Mouse (Mus musculus): ENCODE data around the gene Izumo2. TPM values are rescaled to one million over a fixed set of nuclear protein-coding genes. Genes with fewer than 3 reads are reported as not detected.

The Izumo2 gene
- total and polyA plus RNA-seq, 2 experiments from 2014 or later, result not detected

DNA sequence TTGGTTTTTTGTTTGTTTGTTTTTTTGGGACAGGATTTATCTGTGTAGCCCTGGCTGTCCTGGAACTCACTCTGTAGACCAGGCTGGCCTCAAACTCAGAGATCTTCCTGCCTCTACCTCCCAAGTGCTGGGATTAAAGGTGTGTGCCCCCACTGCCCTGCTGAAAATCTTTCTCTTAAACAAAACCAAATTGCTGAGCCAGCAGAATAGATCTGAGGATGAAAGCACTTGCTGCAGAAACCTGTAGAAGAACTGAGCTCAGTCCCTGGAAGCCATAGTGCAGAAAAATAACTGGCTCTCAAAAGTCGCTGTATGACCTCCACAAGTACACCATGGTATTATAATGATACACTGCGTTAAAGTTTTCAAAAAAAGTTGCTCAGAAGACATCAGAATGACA lies 48.6 kb downstream of the Izumo2 start:
- DNase-seq (ENCODE audit: low spot score) (no peak), ATAC-seq (ENCODE audit: low FRiP score) (no peak)
- 90% methylated on average over 2 of the region's 2 CpGs for WGBS
- H3K4me3 ChIP-seq (ENCODE audit: low read depth, low read length), result no peak overlapping the region
- H3K4me1 ChIP-seq (ENCODE audit: insufficient read depth, low read length), result no peaks in the 10 kb centered on the region
- no peak for TF ChIP-seq CTCF (IDR thresholded peaks at IDR 0.05)
- H3K9me3 ChIP-seq (ENCODE audit: low read length), result no peaks in the 10 kb centered on the region
- peaks cover 46% of the 10 kb centered on the region for H3K36me3 ChIP-seq (ENCODE audit: insufficient read depth, low read length)
- no peak overlapping the region for H3K27ac ChIP-seq (ENCODE audit: low read depth, low read length)
- no peak overlapping the region for H3K4me2 ChIP-seq (ENCODE audit: low read depth, low read length, poor library complexity, severe bottlenecking)
- no peak overlapping the region for H3K9ac ChIP-seq (replicated peaks; ENCODE audit: low read length, poor library complexity, severe bottlenecking)
- no peaks in the 10 kb centered on the region for H3K27me3 ChIP-seq (ENCODE audit: insufficient read depth, low read length)

GRCm38 (mm10) chr7:44760366-44760765 lies 51.8 kb downstream of the Izumo2 start:
- no peak for ATAC-seq (ENCODE audit: low FRiP score)
- H3K9ac ChIP-seq (replicated peaks; ENCODE audit: low read length, poor library complexity, severe bottlenecking), result no peak overlapping the region
- TF ChIP-seq CTCF (IDR thresholded peaks at IDR 0.05), result no peak
- no peak overlapping the region for H3K27ac ChIP-seq (ENCODE audit: low read depth, low read length)
- no peak overlapping the region for H3K4me3 ChIP-seq (ENCODE audit: low read depth, low read length)
- no peak for DNase-seq (ENCODE audit: low spot score)
- no peaks in the 10 kb centered on the region for H3K27me3 ChIP-seq (ENCODE audit: insufficient read depth, low read length)
- no peak overlapping the region for H3K4me2 ChIP-seq (ENCODE audit: low read depth, low read length, poor library complexity, severe bottlenecking)
- no peaks in the 10 kb centered on the region for H3K9me3 ChIP-seq (ENCODE audit: low read length)
- no peaks in the 10 kb centered on the region for H3K4me1 ChIP-seq (ENCODE audit: insufficient read depth, low read length)
- peaks cover 49% of the 10 kb centered on the region for H3K36me3 ChIP-seq (ENCODE audit: insufficient read depth, low read length)

DNA sequence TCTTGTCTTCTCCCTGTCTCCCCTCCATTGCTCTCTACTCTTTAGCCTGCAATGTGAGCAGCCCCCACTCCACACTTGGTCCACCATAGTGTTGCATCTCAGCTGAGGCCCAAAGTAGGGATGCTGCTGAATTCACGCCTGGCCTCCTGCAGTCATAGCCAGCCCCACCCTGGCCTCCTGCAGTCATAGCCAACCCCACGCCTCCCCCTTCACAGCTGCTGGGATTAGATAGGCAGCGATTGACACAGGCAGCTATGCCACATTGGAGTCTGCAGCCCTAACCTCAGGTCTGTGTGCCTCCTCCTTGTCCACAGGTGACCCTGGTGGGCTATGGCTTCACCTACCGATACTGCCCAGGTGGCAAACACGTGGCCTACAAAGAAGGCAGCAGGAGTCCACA lies 59.6 kb downstream of the Izumo2 start:
- Histone ChIP-seq H3K36me3 (ENCODE audit: insufficient read depth, low read length) (peaks cover 49% of the 10 kb centered on the region), H3K9me3 (ENCODE audit: low read length) (no peaks in the 10 kb centered on the region), H3K9ac (replicated peaks; ENCODE audit: low read length, poor library complexity, severe bottlenecking) (no peak overlapping the region), H3K27me3 (ENCODE audit: insufficient read depth, low read length) (no peaks in the 10 kb centered on the region), H3K4me3 (ENCODE audit: low read depth, low read length) (no peak overlapping the region), H3K4me2 (ENCODE audit: low read depth, low read length, poor library complexity, severe bottlenecking) (no peak overlapping the region), H3K4me1 (ENCODE audit: insufficient read depth, low read length) (no peaks in the 10 kb centered on the region), H3K27ac (ENCODE audit: low read depth, low read length) (no peak overlapping the region)
- DNase-seq (ENCODE audit: low spot score), result no peak
- no peak for ATAC-seq (ENCODE audit: low FRiP score)
- TF ChIP-seq CTCF (IDR thresholded peaks at IDR 0.05), result no peak
- 91% methylated on average over 5 of the region's 5 CpGs for WGBS

Other genes with a start within 250 kb of the Izumo2 start
- 7.1 and 11.8 TPM in 2 replicates for gene Aspdh, start 243.4 kb upstream of the Izumo2 start, total RNA-seq (2014; rRNA removed)
- gene Aspdh, start 243.4 kb upstream of the Izumo2 start, polyA plus RNA-seq (2015; fragmentation: Nextera tagmentation; extraction: Ambion mirVana), result 2.1 and 3.7 TPM in 2 replicates
- 25.5 and 38.5 TPM in 2 replicates for gene Josd2, start 240.8 kb upstream of the Izumo2 start, total RNA-seq (2014; rRNA removed)
- gene Josd2, start 240.8 kb upstream of the Izumo2 start, polyA plus RNA-seq (2015; fragmentation: Nextera tagmentation; extraction: Ambion mirVana), result 22.7 and 25.4 TPM in 2 replicates
- 247 and 273 TPM in 2 replicates for gene Emc10, start 212.2 kb upstream of the Izumo2 start, total RNA-seq (2014; rRNA removed)
- gene Emc10, start 212.2 kb upstream of the Izumo2 start, polyA plus RNA-seq (2015; fragmentation: Nextera tagmentation; extraction: Ambion mirVana), result 150 and 154 TPM in 2 replicates
- gene Fam71e1, start 212.2 kb upstream of the Izumo2 start, total RNA-seq (2014; rRNA removed), result 18.5 and 19.3 TPM in 2 replicates
- 23.8 and 27.7 TPM in 2 replicates for gene Fam71e1, start 212.2 kb upstream of the Izumo2 start, polyA plus RNA-seq (2015; fragmentation: Nextera tagmentation; extraction: Ambion mirVana)
- gene Mybpc2, start 184.1 kb upstream of the Izumo2 start, total RNA-seq (2014; rRNA removed), result 0.27 and 0.38 TPM in 2 replicates
- gene Mybpc2, start 184.1 kb upstream of the Izumo2 start, polyA plus RNA-seq (2015; fragmentation: Nextera tagmentation; extraction: Ambion mirVana), result 0.28 and 0.34 TPM in 2 replicates
- 0.19 TPM in 1 of 2 replicates, not detected in the other for gene Spib, start 176.7 kb upstream of the Izumo2 start, total RNA-seq (2014; rRNA removed)
- 0.14 TPM in 1 of 2 replicates, not detected in the other for gene Spib, start 176.7 kb upstream of the Izumo2 start, polyA plus RNA-seq (2015; fragmentation: Nextera tagmentation; extraction: Ambion mirVana)
- 12.9 and 17.5 TPM in 2 replicates for gene Pold1, start 159.9 kb upstream of the Izumo2 start, total RNA-seq (2014; rRNA removed)
- 8.8 and 9.6 TPM in 2 replicates for gene Pold1, start 159.9 kb upstream of the Izumo2 start, polyA plus RNA-seq (2015; fragmentation: Nextera tagmentation; extraction: Ambion mirVana)
- gene Nr1h2, start 154.8 kb upstream of the Izumo2 start, total RNA-seq (2014; rRNA removed), result 46.8 and 47.7 TPM in 2 replicates
- 41.2 and 48.0 TPM in 2 replicates for gene Nr1h2, start 154.8 kb upstream of the Izumo2 start, polyA plus RNA-seq (2015; fragmentation: Nextera tagmentation; extraction: Ambion mirVana)
- not detected in 2 replicates for gene Napsa, start 136.4 kb upstream of the Izumo2 start, total RNA-seq (2014; rRNA removed)
- gene Napsa, start 136.4 kb upstream of the Izumo2 start, polyA plus RNA-seq (2015; fragmentation: Nextera tagmentation; extraction: Ambion mirVana), result 0.79 and 0.82 TPM in 2 replicates
- gene Kcnc3, start 118.1 kb upstream of the Izumo2 start, total RNA-seq (2014; rRNA removed), result 17.2 and 25.4 TPM in 2 replicates
- 6.2 and 6.6 TPM in 2 replicates for gene Kcnc3, start 118.1 kb upstream of the Izumo2 start, polyA plus RNA-seq (2015; fragmentation: Nextera tagmentation; extraction: Ambion mirVana)
- 8.8 and 11.0 TPM in 2 replicates for gene Myh14, start 37.9 kb upstream of the Izumo2 start, total RNA-seq (2014; rRNA removed)
- 6.9 and 7.9 TPM in 2 replicates for gene Myh14, start 37.9 kb upstream of the Izumo2 start, polyA plus RNA-seq (2015; fragmentation: Nextera tagmentation; extraction: Ambion mirVana)
- 22.8 and 23.3 TPM in 2 replicates for gene Vrk3, start 39.7 kb downstream of the Izumo2 start, total RNA-seq (2014; rRNA removed)
- gene Vrk3, start 39.7 kb downstream of the Izumo2 start, polyA plus RNA-seq (2015; fragmentation: Nextera tagmentation; extraction: Ambion mirVana), result 23.5 and 26.4 TPM in 2 replicates
- 1.1 TPM in 2 replicates for gene Zfp473, start 42.3 kb downstream of the Izumo2 start, total RNA-seq (2014; rRNA removed)
- 0.48 and 0.51 TPM in 2 replicates for gene Zfp473, start 42.3 kb downstream of the Izumo2 start, polyA plus RNA-seq (2015; fragmentation: Nextera tagmentation; extraction: Ambion mirVana)
- 51.4 and 65.9 TPM in 2 replicates for gene Nup62, start 107.3 kb downstream of the Izumo2 start, total RNA-seq (2014; rRNA removed)
- 45.8 and 46.9 TPM in 2 replicates for gene Nup62, start 107.3 kb downstream of the Izumo2 start, polyA plus RNA-seq (2015; fragmentation: Nextera tagmentation; extraction: Ambion mirVana)
- gene Il4i1, start 107.6 kb downstream of the Izumo2 start, total RNA-seq (2014; rRNA removed), result not detected in 2 replicates
- 0.62 and 1.1 TPM in 2 replicates for gene Il4i1, start 107.6 kb downstream of the Izumo2 start, polyA plus RNA-seq (2015; fragmentation: Nextera tagmentation; extraction: Ambion mirVana)
- 4.8 and 6.8 TPM in 2 replicates for gene Atf5, start 107.9 kb downstream of the Izumo2 start, total RNA-seq (2014; rRNA removed)
- gene Atf5, start 107.9 kb downstream of the Izumo2 start, polyA plus RNA-seq (2015; fragmentation: Nextera tagmentation; extraction: Ambion mirVana), result 3.4 and 3.7 TPM in 2 replicates
- gene Akt1s1, start 140.2 kb downstream of the Izumo2 start, total RNA-seq (2014; rRNA removed), result 104 and 120 TPM in 2 replicates
- 89.1 and 91.0 TPM in 2 replicates for gene Akt1s1, start 140.2 kb downstream of the Izumo2 start, polyA plus RNA-seq (2015; fragmentation: Nextera tagmentation; extraction: Ambion mirVana)
- gene Tbc1d17, start 140.3 kb downstream of the Izumo2 start, total RNA-seq (2014; rRNA removed), result 79.7 and 129 TPM in 2 replicates
- gene Tbc1d17, start 140.3 kb downstream of the Izumo2 start, polyA plus RNA-seq (2015; fragmentation: Nextera tagmentation; extraction: Ambion mirVana), result 115 and 126 TPM in 2 replicates
- gene Pnkp, start 148.4 kb downstream of the Izumo2 start, total RNA-seq (2014; rRNA removed), result 29.5 and 32.4 TPM in 2 replicates
- 31.2 and 31.5 TPM in 2 replicates for gene Pnkp, start 148.4 kb downstream of the Izumo2 start, polyA plus RNA-seq (2015; fragmentation: Nextera tagmentation; extraction: Ambion mirVana)
- gene Ptov1, start 161.0 kb downstream of the Izumo2 start, total RNA-seq (2014; rRNA removed), result 484 and 500 TPM in 2 replicates
- 430 and 439 TPM in 2 replicates for gene Ptov1, start 161.0 kb downstream of the Izumo2 start, polyA plus RNA-seq (2015; fragmentation: Nextera tagmentation; extraction: Ambion mirVana)
- 153 and 182 TPM in 2 replicates for gene Med25, start 184.0 kb downstream of the Izumo2 start, total RNA-seq (2014; rRNA removed)
- gene Med25, start 184.0 kb downstream of the Izumo2 start, polyA plus RNA-seq (2015; fragmentation: Nextera tagmentation; extraction: Ambion mirVana), result 150 and 154 TPM in 2 replicates
- gene Fuz, start 187.3 kb downstream of the Izumo2 start, total RNA-seq (2014; rRNA removed), result 18.5 and 22.4 TPM in 2 replicates
- gene Fuz, start 187.3 kb downstream of the Izumo2 start, polyA plus RNA-seq (2015; fragmentation: Nextera tagmentation; extraction: Ambion mirVana), result 14.8 and 15.4 TPM in 2 replicates
- 208 and 238 TPM in 2 replicates for gene Ap2a1, start 220.8 kb downstream of the Izumo2 start, total RNA-seq (2014; rRNA removed)
- gene Ap2a1, start 220.8 kb downstream of the Izumo2 start, polyA plus RNA-seq (2015; fragmentation: Nextera tagmentation; extraction: Ambion mirVana), result 128 and 129 TPM in 2 replicates
- not detected in 2 replicates for gene Tsks, start 234.5 kb downstream of the Izumo2 start, total RNA-seq (2014; rRNA removed)
- 0.12 and 0.17 TPM in 2 replicates for gene Tsks, start 234.5 kb downstream of the Izumo2 start, polyA plus RNA-seq (2015; fragmentation: Nextera tagmentation; extraction: Ambion mirVana)

Data from midbrain, postnatal 0 days (tissue).